Mouse (Mus musculus) naive thymus-derived CD4-positive, alpha-beta T cell, adult 2 months (primary cell): ENCODE results near the gene Pet100.

ENCODE experiments used
- DNase-seq: peaks from one replicate; pipeline ENCODE4 v3.0.0-alpha.2; 2011; ENCODE audit warnings: low read depth

Gene Pet100

GRCm38 (mm10) chr8:3626971-3627370 is 5.6 kb downstream of the Pet100 start:
- no peak for DNase-seq

GRCm38 (mm10) chr8:3628014-3628413 is 6.7 kb downstream of the Pet100 start:
- DNase-seq, result peak; percentile 60

- peak; percentile 93 for DNase-seq
Observed at GRCm38 (mm10) chr8:3630647-3631477, 9.5 kb downstream of the Pet100 start, which contains the start of gene Stxbp2. Gene Stxbp2, plus strand, starts transcription at chr8:3630955.

GRCm38 (mm10) chr8:3631478-3631875 is 10.1 kb downstream of the Pet100 start:
- DNase-seq, result peak; percentile 41

- peak; percentile 57 for DNase-seq
Observed at GRCm38 (mm10) chr8:3645804-3646203, 24.5 kb downstream of the Pet100 start.

- no peak for DNase-seq
Observed at GRCm38 (mm10) chr8:3646824-3647531, 25.6 kb downstream of the Pet100 start.

GRCm38 (mm10) chr8:3647561-3647960 is 26.2 kb downstream of the Pet100 start:
- no peak for DNase-seq

GRCm38 (mm10) chr8:3648268-3648667 is 26.9 kb downstream of the Pet100 start:
- DNase-seq, result no peak

GRCm38 (mm10) chr8:3648990-3649389 is 27.6 kb downstream of the Pet100 start:
- no peak for DNase-seq

GRCm38 (mm10) chr8:3652845-3653244 is 31.5 kb downstream of the Pet100 start:
- DNase-seq, result no peak

GRCm38 (mm10) chr8:3654726-3655508 is 33.6 kb downstream of the Pet100 start:
- no peak for DNase-seq

GRCm38 (mm10) chr8:3655526-3655925 is 34.2 kb downstream of the Pet100 start, which contains the start of gene Retn:
Gene Retn, plus strand, starts transcription at chr8:3655770.
- no peak for DNase-seq

GRCm38 (mm10) chr8:3656725-3657381 is 35.5 kb downstream of the Pet100 start:
- DNase-seq, result no peak

GRCm38 (mm10) chr8:3660889-3661288 is 39.5 kb downstream of the Pet100 start:
- no peak for DNase-seq

GRCm38 (mm10) chr8:3664405-3664804 is 43.1 kb downstream of the Pet100 start:
- DNase-seq, result no peak

GRCm38 (mm10) chr8:3665507-3665906 is 44.2 kb downstream of the Pet100 start, which contains the start of gene Mcemp1:
Gene Mcemp1, plus strand, starts transcription at chr8:3665754.
- no peak for DNase-seq

- peak; percentile 35 for DNase-seq
Observed at GRCm38 (mm10) chr8:3670388-3670787, 49.0 kb downstream of the Pet100 start.

- DNase-seq, result peak; percentile 92
Observed at GRCm38 (mm10) chr8:3671980-3672491, 50.7 kb downstream of the Pet100 start, which contains the start of gene Fcor. Gene Fcor, minus strand, starts transcription at chr8:3672362.

GRCm38 (mm10) chr8:3674671-3675070 is 53.3 kb downstream of the Pet100 start:
- DNase-seq, result no peak
